Mouse (Mus musculus) ES-Bruce4 (cell line): ENCODE measurements around the gene Yif1b. TPM values are rescaled to one million over a fixed set of nuclear protein-coding genes. Genes with fewer than 3 reads are reported as not detected.

Source experiments
- H3K27ac ChIP-seq: 2 replicates; pipeline ENCODE4 v1.5.1; 2012; ENCODE audit warnings: low read length, inconsistent platforms; ENCODE audit not compliant: insufficient read depth
- H3K27me3 ChIP-seq: 2 replicates; pipeline ENCODE4 v1.6.1; 2012; ENCODE audit warnings: mild to moderate bottlenecking, low read length, inconsistent platforms; ENCODE audit not compliant: control insufficient read depth, poor library complexity, insufficient read depth, severe bottlenecking
- H3K36me3 ChIP-seq: 2 replicates; pipeline ENCODE4 v1.6.1; 2012; ENCODE audit warnings: inconsistent platforms, mild to moderate bottlenecking, low read length, moderate library complexity; ENCODE audit not compliant: control insufficient read depth, poor library complexity, insufficient read depth, severe bottlenecking
- H3K4me1 ChIP-seq: one replicate; pipeline ENCODE4 v1.8.1; 2011; ENCODE audit warnings: low read length; ENCODE audit not compliant: control insufficient read depth, insufficient read depth
- H3K4me3 ChIP-seq: 2 replicates; pipeline ENCODE4 v1.5.1; 2011; ENCODE audit warnings: low read depth, mild to moderate bottlenecking, low read length
- H3K9ac ChIP-seq: 2 replicates; pipeline ENCODE4 v1.6.1; 2012; ENCODE audit warnings: low read depth, mild to moderate bottlenecking, inconsistent platforms; ENCODE audit not compliant: poor library complexity, severe bottlenecking
- H3K9me3 ChIP-seq: replicated peaks from 2 replicates; pipeline ENCODE4 v1.6.1; 2012; ENCODE audit warnings: mild to moderate bottlenecking, low read length, inconsistent platforms; ENCODE audit not compliant: control insufficient read depth, poor library complexity, insufficient read depth, severe bottlenecking
- CTCF ChIP-seq: IDR thresholded peaks from one replicate; pipeline ENCODE4 v1.8.1; 2011; ENCODE audit warnings: low read depth, low read length
- EP300 ChIP-seq: IDR thresholded peaks from 2 replicates; pipeline ENCODE4 v1.6.1; 2011; ENCODE audit warnings: low read depth, low read length; ENCODE audit not compliant: insufficient read depth
- POLR2A ChIP-seq: IDR thresholded peaks from one replicate; pipeline ENCODE4 v1.8.1; 2011; ENCODE audit warnings: low read length; ENCODE audit not compliant: insufficient read depth
- polyA plus RNA-seq: library from polyadenylated mRNA; stranded (reverse); fragments of >200 nt; gene quantifications from 2 replicates; pipeline ENCODE4 v1.2.4, GENCODE M21; 2011; ENCODE audit warnings: low read depth; ENCODE audit not compliant: missing spikeins, insufficient read depth, insufficient read length

The Yif1b gene
- polyA plus RNA-seq, 1 experiment = 55.2 TPM

- H3K27me3 ChIP-seq = no peaks in the 10 kb centered on the region
- no peaks in the 10 kb centered on the region for H3K9me3 ChIP-seq
- H3K36me3 ChIP-seq = peaks cover 10% of the 10 kb centered on the region
- H3K4me1 ChIP-seq = no peaks in the 10 kb centered on the region
- H3K27ac ChIP-seq = no peak overlapping the region
- H3K4me3 ChIP-seq = no peak overlapping the region
- H3K9ac ChIP-seq = no peak overlapping the region
- no peak for TF ChIP-seq POLR2A
- TF ChIP-seq EP300 = no peak
- TF ChIP-seq CTCF = no peak
Observed at GRCm38 (mm10) chr7:29251166-29251565, 13.0 kb downstream of the Yif1b start.

- H3K9ac ChIP-seq = no peak overlapping the region
- H3K4me1 ChIP-seq = no peaks in the 10 kb centered on the region
- no peak overlapping the region for H3K4me3 ChIP-seq
- no peaks in the 10 kb centered on the region for H3K9me3 ChIP-seq
- no peaks in the 10 kb centered on the region for H3K27me3 ChIP-seq
- TF ChIP-seq EP300 = no peak
- TF ChIP-seq CTCF = no peak
- no peak for TF ChIP-seq POLR2A
- peaks cover 29% of the 10 kb centered on the region for H3K36me3 ChIP-seq
- no peak overlapping the region for H3K27ac ChIP-seq
Observed at GRCm38 (mm10) chr7:29253842-29254241, 15.7 kb downstream of the Yif1b start.

- no peaks in the 10 kb centered on the region for H3K9me3 ChIP-seq
- peaks cover 29% of the 10 kb centered on the region for H3K36me3 ChIP-seq
- no peak overlapping the region for H3K4me3 ChIP-seq
- TF ChIP-seq POLR2A (no peak), EP300 (no peak), CTCF (no peak)
- no peaks in the 10 kb centered on the region for H3K27me3 ChIP-seq
- no peak overlapping the region for H3K27ac ChIP-seq
- no peak overlapping the region for H3K9ac ChIP-seq
- H3K4me1 ChIP-seq = no peaks in the 10 kb centered on the region
Observed at GRCm38 (mm10) chr7:29255875-29256274, 17.7 kb downstream of the Yif1b start.

GRCm38 (mm10) chr7:29257368-29257767 lies 19.2 kb downstream of the Yif1b start:
- TF ChIP-seq POLR2A (no peak), EP300 (no peak)
- Histone ChIP-seq H3K27me3 (no peaks in the 10 kb centered on the region), H3K9me3 (no peaks in the 10 kb centered on the region), H3K27ac (no peak overlapping the region), H3K4me3 (no peak overlapping the region), H3K4me1 (no peaks in the 10 kb centered on the region), H3K36me3 (peaks cover 29% of the 10 kb centered on the region), H3K9ac (no peak overlapping the region)

GRCm38 (mm10) chr7:29259781-29260730 lies 21.9 kb downstream of the Yif1b start:
- Histone ChIP-seq H3K9me3 (no peaks in the 10 kb centered on the region), H3K9ac (no peak overlapping the region), H3K4me3 (no peak overlapping the region), H3K36me3 (peaks cover 35% of the 10 kb centered on the region), H3K4me1 (no peaks in the 10 kb centered on the region), H3K27me3 (no peaks in the 10 kb centered on the region), H3K27ac (no peak overlapping the region)
- TF ChIP-seq CTCF (no peak), EP300 (no peak), POLR2A (no peak)

GRCm38 (mm10) chr7:29262151-29262550 lies 24.0 kb downstream of the Yif1b start:
- Histone ChIP-seq H3K27me3 (no peaks in the 10 kb centered on the region), H3K9ac (no peak overlapping the region), H3K4me1 (no peaks in the 10 kb centered on the region), H3K36me3 (peaks cover 22% of the 10 kb centered on the region), H3K27ac (no peak overlapping the region), H3K9me3 (no peaks in the 10 kb centered on the region), H3K4me3 (no peak overlapping the region)
- no peak for TF ChIP-seq CTCF
- no peak for TF ChIP-seq EP300
- TF ChIP-seq POLR2A = no peak
